Mouse (Mus musculus) lung, embryonic 14.5 days (tissue): ENCODE results near the gene Fzd2. TPM values are rescaled to one million over a fixed set of nuclear protein-coding genes. Genes with fewer than 3 reads are reported as not detected.
A peak's percentile ranks its signal among the peaks of the same experiment; 100 is the strongest.

ENCODE experiments used
- ATAC-seq: fragments of 200-750 bp; cut with Nextera tagmentation; 2 replicates; pipeline ENCODE4 v1.8.0; 2017; ENCODE audit warnings: mild to moderate bottlenecking, moderate TSS enrichment, moderate library complexity; ENCODE audit not compliant: insufficient read depth
- DNase-seq: peaks from one replicate; pipeline ENCODE4 v3.0.0-alpha.2; 2015
- H3K27ac ChIP-seq: fragments of 300-500 bp; sonication (generic); 2 replicates; pipeline ENCODE4 v1.5.1; 2014; ENCODE audit warnings: low read depth, mild to moderate bottlenecking, moderate library complexity
- H3K27me3 ChIP-seq: fragments of 300-500 bp; sonication (generic); 2 replicates; pipeline ENCODE4 v1.6.1; 2014; ENCODE audit warnings: low read length, control low read depth; ENCODE audit not compliant: insufficient read depth
- H3K36me3 ChIP-seq: fragments of 300-500 bp; sonication (generic); 2 replicates; pipeline ENCODE4 v1.6.1; 2014; ENCODE audit warnings: control low read depth; ENCODE audit not compliant: insufficient read depth
- H3K4me1 ChIP-seq: fragments of 300-500 bp; sonication (generic); 2 replicates; pipeline ENCODE4 v1.6.1; 2014; ENCODE audit warnings: antibody characterized with exemption, control low read depth; ENCODE audit not compliant: insufficient read depth
- H3K4me2 ChIP-seq: fragments of 300-500 bp; sonication (generic); 2 replicates; pipeline ENCODE4 v1.6.1; 2014; ENCODE audit warnings: mild to moderate bottlenecking
- H3K4me3 ChIP-seq: fragments of 300-500 bp; sonication (generic); 2 replicates; pipeline ENCODE4 v1.5.1; 2014; ENCODE audit warnings: low read depth, low read length
- H3K9ac ChIP-seq: fragments of 300-500 bp; sonication (generic); 2 replicates; pipeline ENCODE4 v1.6.1; 2014
- H3K9me3 ChIP-seq: fragments of 300-500 bp; sonication (generic); 2 replicates; pipeline ENCODE4 v1.6.1; 2016; ENCODE audit warnings: low read depth, low read length, control low read depth
- CTCF ChIP-seq: IDR thresholded peaks from 2 replicates; pipeline ENCODE4 v1.5.1; 2016; ENCODE audit warnings: antibody characterized with exemption, low read depth
- WGBS: fragments of 180-500 bp; shearing (Covaris S2); extraction: QIAGEN DNeasy Blood & Tissue Kit; methylation state at CpG from one replicate; pipeline ENCODE4 v1.1.7; 2014; 5-methylcytosine and 5-hydroxymethylcytosine counted together
- polyA plus RNA-seq: library from polyadenylated mRNA; unstranded; fragments of >200 nt; fragmentation: Nextera tagmentation; extraction: Ambion mirVana; gene quantifications from 2 replicates; pipeline ENCODE4 v1.2.1, GENCODE M21; 2014

The Fzd2 gene
- polyA plus RNA-seq, 1 experiment from 2014 or later, result 42.9 TPM

DNA sequence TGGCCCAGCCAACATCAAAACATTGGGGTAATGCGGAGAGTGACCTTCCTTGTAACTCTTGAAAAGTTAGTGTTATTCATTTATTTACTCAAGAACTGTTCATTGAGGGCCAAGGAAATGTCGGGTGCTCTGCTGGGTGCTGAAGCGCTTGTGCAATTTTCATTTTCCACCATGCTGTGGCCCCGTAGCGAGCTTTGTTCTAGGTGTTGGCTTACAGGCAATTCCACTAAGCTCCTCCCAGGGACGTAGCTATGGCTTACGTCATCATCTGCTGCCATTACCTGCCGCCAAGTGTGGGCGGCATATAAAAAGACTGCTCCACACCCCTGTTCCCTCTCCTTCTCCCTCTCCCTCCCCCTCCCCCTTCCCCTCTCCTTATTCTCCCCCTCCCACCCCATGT, 29.2 kb downstream of the Fzd2 start:
- Histone ChIP-seq H3K27ac (peak overlapping the region; percentile 69), H3K4me3 (no peak overlapping the region; the same call in 1 of the 2 replicates), H3K36me3 (no peaks in the 10 kb centered on the region), H3K9me3 (no peaks in the 10 kb centered on the region), H3K4me2 (peak overlapping the region; percentile 50), H3K4me1 (peaks cover 20% of the 10 kb centered on the region), H3K9ac (no peak overlapping the region), H3K27me3 (no peaks in the 10 kb centered on the region)
- DNase-seq (peak; percentile 64), ATAC-seq (no peak)
- TF ChIP-seq CTCF, result no peak
- 17% methylated on average over 9 of the region's 9 CpGs for WGBS

DNA sequence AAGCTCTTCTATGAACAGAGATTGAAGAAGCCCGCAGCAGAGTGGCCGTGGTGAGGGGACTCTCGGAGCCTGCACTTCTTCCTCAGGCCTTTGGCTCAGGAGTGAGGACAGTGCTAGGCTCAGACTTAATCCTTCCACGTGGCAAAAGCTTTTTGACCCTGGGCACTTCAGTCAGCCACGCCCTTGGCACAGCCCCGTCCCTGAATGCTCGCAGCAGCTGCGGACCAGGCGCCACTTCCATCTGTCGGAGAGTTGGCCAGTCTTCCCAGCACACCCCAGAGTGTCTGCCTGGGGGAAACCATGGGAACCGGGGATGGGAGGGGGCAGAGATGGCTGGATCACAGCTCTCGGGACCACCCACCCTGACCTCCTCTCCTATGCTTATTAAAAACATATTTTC, 32.7 kb downstream of the Fzd2 start:
- Histone ChIP-seq H3K27me3 (no peaks in the 10 kb centered on the region), H3K4me1 (peaks cover 13% of the 10 kb centered on the region; the same call in 1 of the 2 replicates), H3K4me3 (no peak overlapping the region), H3K4me2 (no peak overlapping the region), H3K9me3 (no peaks in the 10 kb centered on the region), H3K36me3 (no peaks in the 10 kb centered on the region), H3K27ac (no peak overlapping the region), H3K9ac (no peak overlapping the region)
- TF ChIP-seq CTCF, result no peak
- ATAC-seq (peak; percentile 57), DNase-seq (peak; percentile 72)
- 23% methylated on average over 12 of the region's 12 CpGs for WGBS

DNA sequence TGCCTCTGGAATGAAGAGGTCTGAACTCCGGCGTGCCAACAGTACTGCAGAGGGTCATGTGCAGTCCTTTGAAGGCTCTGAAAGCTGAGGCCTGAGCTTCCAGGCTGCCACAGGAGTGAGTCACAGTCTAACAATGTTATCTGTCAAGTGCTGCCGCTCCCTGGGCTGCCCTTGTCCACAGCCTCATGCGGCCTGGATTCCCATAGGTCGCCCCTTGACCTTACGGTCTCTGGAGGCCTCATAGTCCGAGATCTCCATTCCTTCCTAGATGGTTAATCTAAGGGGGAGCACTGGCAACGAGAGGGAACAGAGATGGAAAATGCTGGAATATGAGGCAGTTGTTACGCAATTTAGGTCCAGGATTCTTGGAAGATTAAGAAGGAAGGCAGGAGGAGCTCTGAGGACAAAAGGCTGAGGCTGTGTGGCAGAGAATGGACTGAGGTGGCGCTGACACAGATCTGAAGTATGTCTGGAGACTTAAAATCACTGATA, 39.7 kb downstream of the Fzd2 start:
- 29% methylated on average over 10 of the region's 10 CpGs for WGBS
- H3K4me2 ChIP-seq, result no peak overlapping the region
- no peaks in the 10 kb centered on the region for H3K9me3 ChIP-seq
- DNase-seq (peak; percentile 61), ATAC-seq (peak; percentile 72; the same call in 1 of the 2 replicates)
- peak overlapping the region; percentile 12; the same call in 1 of the 2 replicates for H3K27ac ChIP-seq
- H3K4me3 ChIP-seq, result no peak overlapping the region
- H3K27me3 ChIP-seq, result no peaks in the 10 kb centered on the region
- H3K36me3 ChIP-seq, result no peaks in the 10 kb centered on the region
- no peak for TF ChIP-seq CTCF
- no peak overlapping the region for H3K9ac ChIP-seq
- H3K4me1 ChIP-seq, result peaks cover 4% of the 10 kb centered on the region; the same call in 1 of the 2 replicates

DNA sequence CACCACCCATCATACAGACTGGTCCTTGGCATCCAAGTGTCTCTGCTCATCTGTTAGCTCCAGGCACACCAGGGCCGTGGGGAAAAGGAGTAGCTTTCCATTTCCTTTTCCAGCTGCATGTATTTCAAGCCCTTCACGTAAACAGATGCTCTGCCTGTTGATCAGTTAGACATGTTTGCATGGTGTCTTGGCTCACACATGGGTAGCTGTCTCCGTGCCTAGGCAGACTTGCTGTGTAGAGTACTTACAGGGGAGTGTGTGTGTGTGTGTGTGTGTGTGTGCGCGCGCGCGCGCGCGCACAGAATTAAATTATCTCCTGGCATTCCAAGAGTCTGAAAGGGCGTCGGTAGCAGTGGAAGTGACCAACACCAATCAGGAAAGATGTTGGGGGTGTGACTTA, 42.0 kb downstream of the Fzd2 start:
- no peak overlapping the region for H3K4me2 ChIP-seq
- H3K4me3 ChIP-seq, result no peak overlapping the region
- no peak for TF ChIP-seq CTCF
- H3K9me3 ChIP-seq, result no peaks in the 10 kb centered on the region
- no peaks in the 10 kb centered on the region for H3K36me3 ChIP-seq
- H3K27me3 ChIP-seq, result no peaks in the 10 kb centered on the region
- ATAC-seq (peak; percentile 73), DNase-seq (peak; percentile 67)
- no peak overlapping the region for H3K27ac ChIP-seq
- 58% methylated on average over 13 of the region's 13 CpGs for WGBS
- H3K4me1 ChIP-seq, result no peaks in the 10 kb centered on the region
- H3K9ac ChIP-seq, result no peak overlapping the region

DNA sequence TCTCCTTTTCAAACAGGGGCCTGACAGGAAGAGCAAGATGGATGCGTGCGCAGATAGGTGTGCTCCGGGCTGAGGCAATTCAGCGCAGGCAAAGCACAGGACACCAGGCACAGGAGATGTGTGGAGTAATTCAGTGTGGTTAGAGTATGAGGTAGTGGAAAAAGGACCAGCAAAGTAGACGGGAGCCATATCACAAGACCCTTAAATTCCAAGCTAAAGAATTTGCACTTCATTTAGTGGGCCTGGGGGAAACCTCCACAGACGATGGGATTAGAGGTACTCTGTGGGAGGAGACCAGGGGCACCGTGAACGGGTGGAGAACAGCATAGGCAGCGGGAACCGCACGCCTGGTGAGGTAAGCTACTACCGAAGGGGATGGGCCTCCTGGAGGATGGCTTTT, 43.7 kb downstream of the Fzd2 start:
- no peak for ATAC-seq
- WGBS, result 59% methylated on average over 12 of the region's 12 CpGs
- H3K9ac ChIP-seq, result no peak overlapping the region
- no peak overlapping the region for H3K4me2 ChIP-seq
- H3K27ac ChIP-seq, result no peak overlapping the region
- no peaks in the 10 kb centered on the region for H3K4me1 ChIP-seq
- H3K27me3 ChIP-seq, result no peaks in the 10 kb centered on the region
- DNase-seq, result no peak
- no peak overlapping the region for H3K4me3 ChIP-seq
- no peaks in the 10 kb centered on the region for H3K9me3 ChIP-seq
- H3K36me3 ChIP-seq, result no peaks in the 10 kb centered on the region
- TF ChIP-seq CTCF, result no peak

DNA sequence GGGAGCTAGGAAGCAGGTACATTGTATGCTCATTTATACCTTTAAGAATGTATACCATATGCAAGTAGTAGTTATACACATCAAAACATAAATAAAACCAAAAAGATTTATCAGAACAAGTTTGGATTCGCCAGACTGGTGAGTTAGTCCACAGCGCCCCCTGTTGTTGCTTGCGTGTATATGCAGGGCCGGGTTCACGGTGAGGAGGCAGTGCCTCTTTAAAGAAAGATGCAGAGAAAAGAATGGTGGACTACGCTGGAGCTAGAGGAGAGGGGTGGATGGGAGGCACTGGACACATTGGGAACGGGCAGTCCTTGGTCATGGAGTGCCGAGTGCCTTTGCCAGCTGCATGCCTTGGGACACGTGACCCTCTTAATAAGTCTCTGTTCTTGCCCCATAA, 47.2 kb downstream of the Fzd2 start:
- Histone ChIP-seq H3K36me3 (no peaks in the 10 kb centered on the region), H3K4me1 (no peaks in the 10 kb centered on the region), H3K4me2 (no peak overlapping the region), H3K27me3 (no peaks in the 10 kb centered on the region), H3K9ac (no peak overlapping the region), H3K4me3 (no peak overlapping the region), H3K9me3 (no peaks in the 10 kb centered on the region), H3K27ac (no peak overlapping the region)
- 4% methylated on average over 9 of the region's 9 CpGs for WGBS
- ATAC-seq (no peak), DNase-seq (peak; percentile 94)
- TF ChIP-seq CTCF, result peak; percentile 98

DNA sequence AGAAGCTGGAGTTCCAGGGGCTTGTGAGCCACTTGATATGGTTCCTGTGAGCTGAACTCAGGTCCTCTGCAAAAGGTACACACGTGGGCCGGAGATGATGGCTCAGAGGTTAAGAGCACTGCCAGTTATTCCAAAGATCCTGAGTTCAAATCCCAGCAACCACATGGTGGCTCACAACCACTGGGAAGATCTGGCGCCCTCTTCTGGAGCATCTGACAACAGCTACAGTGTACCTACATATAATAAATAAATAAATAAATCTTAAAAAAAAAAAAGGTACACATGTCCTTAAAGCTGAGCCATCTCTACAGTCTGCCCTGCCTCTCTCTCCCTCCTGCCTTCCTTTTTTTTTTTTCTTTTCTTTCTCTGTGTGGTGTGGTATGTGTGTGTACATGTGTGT, 48.6 kb downstream of the Fzd2 start:
- Histone ChIP-seq H3K9me3 (no peaks in the 10 kb centered on the region), H3K4me2 (no peak overlapping the region), H3K4me3 (no peak overlapping the region), H3K27ac (no peak overlapping the region), H3K9ac (no peak overlapping the region), H3K4me1 (no peaks in the 10 kb centered on the region), H3K27me3 (no peaks in the 10 kb centered on the region), H3K36me3 (no peaks in the 10 kb centered on the region)
- WGBS, result 70% methylated on average over 3 of the region's 3 CpGs
- TF ChIP-seq CTCF, result peak; percentile 44; the same call in 1 of the 2 replicates
- DNase-seq, result peak; percentile 59
- no peak for ATAC-seq

DNA sequence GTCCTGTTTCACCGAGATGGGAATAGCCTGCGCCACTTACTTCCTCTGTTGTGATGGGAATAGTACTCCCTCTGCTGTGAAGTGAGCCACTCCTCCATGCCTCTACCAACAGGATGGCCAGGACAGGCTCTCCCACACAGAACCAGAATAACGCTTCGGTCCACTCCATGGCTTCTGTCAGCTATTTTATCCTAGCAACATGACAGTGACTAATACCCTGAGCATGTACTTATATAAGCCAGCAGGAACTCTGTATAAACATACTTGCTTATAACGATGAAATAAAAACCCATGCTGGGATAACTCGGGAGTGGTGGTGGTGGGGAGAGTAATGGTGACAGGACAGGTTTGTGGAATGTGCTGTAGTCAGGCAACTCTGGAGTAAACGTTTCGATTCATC, 51.7 kb downstream of the Fzd2 start:
- no peak overlapping the region for H3K4me2 ChIP-seq
- WGBS, result 36% methylated on average over 8 of the region's 8 CpGs
- ATAC-seq, result no peak

More for the DNA sequence above, 51.7 kb downstream of the Fzd2 start:
- H3K27me3 ChIP-seq, result no peaks in the 10 kb centered on the region
- H3K27ac ChIP-seq, result no peak overlapping the region
- H3K9ac ChIP-seq, result no peak overlapping the region
- no peak for DNase-seq
- H3K4me1 ChIP-seq, result no peaks in the 10 kb centered on the region
- no peak overlapping the region for H3K4me3 ChIP-seq
- TF ChIP-seq CTCF, result no peak
- H3K9me3 ChIP-seq, result no peaks in the 10 kb centered on the region
- H3K36me3 ChIP-seq, result no peaks in the 10 kb centered on the region
